Mouse (Mus musculus) gastrocnemius, postnatal 4 days (tissue): ENCODE measurements around the gene Ankrd11. TPM values are rescaled to one million over a fixed set of nuclear protein-coding genes. Genes with fewer than 3 reads are reported as not detected.

Experiments
- DNase-seq, 2 experiments: peaks; one replicate each; pipeline ENCODE4 v3.0.0; 2021 to 2022; ENCODE audit warnings: low spot score in 2 of 2, mixed read lengths in 2 of 2
- total RNA-seq, 2 experiments: library from RNA; stranded (reverse); gene quantifications; 2 replicates each; pipeline ENCODE4 v1.2.3; 2021

The Ankrd11 gene
- total RNA-seq, 2 experiments from 2014 or later = 81.1 to 92.9 TPM

DNA sequence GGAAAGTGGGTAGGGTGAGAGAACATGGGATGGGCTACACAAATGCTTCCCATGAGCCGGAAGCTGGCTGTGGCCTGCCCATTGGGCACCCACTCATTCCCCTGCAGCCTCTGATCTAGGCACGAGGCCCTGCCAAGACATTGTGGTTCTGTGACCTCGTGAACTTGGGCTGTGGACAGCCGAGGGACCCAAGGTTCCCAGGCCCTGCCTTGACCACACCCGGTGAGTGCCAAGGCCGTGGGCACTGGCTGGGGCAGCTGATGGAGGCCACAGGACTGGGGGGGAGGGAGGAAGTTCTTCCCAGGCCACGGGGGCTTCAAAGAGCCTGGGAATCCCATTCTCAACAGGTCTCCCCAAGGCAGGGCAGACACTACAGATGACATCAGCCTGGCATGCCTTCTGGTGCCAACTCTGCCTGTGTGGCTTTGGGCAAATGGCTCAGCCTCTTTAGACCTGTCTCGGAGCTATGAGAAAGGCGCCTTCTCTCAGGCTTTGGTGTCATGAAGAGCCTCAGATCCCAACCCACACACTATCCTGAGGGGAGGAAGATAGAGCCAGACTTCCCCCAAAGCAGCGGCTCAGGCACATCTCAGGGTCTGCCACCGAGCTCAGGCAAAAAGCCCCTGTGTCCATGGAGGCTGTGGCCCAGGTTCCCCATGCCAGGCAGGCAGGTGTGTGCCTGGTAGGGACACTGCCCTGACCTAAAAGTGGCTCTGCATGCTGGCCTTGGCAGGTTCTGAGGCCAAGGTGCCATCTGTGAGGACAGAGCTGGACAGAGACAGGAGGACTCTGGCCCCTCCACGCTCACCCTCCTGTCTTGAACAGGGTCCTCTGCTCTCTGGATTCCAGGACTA, 190.2 kb downstream of the Ankrd11 start:
- no peak for DNase-seq

DNA sequence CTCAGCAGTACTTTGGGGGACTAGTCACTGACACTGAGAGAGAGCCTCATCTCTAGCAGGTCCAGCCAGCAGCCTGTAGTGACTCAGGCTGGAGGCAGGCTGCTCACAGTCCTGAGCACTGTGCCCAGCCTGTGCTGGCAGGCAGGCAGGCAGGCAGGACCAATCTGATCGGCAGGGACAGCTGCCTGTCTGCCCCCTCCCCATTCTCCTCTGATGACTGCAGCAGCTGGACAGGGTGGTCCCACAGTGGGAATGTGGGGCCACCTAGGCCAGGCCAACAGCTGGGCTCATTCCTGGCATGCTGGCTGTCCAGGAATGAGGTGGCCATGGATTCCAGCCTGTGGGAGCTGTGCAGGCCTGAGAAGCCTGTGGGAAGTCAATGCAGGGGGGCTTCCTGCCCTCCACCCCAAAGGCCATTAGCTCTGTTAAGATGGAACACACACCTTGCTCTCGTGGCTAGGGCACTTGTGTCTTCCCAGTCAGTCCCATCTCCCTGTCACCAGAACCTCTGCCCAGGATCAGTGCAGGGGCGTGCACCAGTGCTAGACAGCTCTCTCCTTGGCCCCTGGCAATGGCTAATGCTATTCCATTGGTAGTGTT, 191.3 kb downstream of the Ankrd11 start:
- peak in 1 of 2 experiments; percentile 47 for DNase-seq

DNA sequence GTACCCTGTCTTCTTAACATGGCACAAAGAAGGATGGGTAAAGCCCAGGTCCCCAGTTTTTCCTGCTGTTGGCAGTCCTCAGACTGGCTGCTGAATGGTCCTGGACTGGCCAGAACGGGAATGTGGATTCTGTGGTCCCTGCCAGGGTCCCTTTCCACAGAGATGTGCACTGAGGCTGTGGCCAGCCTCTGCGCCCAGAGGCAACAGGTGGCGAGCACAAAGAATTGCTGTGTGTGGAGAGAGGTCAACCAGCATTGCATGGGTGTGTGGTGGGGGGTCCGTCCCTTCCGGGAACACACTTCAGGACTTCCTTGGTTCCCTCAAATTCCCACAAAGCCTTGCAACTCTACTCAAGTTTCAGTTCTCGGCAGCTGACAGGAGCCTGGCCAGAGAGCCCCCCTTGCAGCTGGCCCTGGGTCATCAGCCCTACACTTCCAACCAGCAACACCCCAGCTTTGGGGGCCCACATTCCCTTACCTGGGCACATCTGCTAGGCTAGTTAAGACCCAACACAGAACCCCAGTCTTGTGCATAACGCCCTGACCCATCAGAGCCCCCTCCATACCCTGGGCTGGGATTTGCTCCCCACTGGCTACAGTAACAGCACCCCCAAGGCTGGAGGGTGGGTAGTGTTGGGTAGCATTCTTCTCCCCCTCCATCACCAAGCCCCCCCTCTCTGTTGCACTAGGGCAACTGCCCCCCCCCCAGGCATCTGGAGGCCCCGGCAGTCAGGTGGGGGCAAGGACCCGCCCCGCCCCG, 192.7 kb downstream of the Ankrd11 start:
- no peak for DNase-seq

DNA sequence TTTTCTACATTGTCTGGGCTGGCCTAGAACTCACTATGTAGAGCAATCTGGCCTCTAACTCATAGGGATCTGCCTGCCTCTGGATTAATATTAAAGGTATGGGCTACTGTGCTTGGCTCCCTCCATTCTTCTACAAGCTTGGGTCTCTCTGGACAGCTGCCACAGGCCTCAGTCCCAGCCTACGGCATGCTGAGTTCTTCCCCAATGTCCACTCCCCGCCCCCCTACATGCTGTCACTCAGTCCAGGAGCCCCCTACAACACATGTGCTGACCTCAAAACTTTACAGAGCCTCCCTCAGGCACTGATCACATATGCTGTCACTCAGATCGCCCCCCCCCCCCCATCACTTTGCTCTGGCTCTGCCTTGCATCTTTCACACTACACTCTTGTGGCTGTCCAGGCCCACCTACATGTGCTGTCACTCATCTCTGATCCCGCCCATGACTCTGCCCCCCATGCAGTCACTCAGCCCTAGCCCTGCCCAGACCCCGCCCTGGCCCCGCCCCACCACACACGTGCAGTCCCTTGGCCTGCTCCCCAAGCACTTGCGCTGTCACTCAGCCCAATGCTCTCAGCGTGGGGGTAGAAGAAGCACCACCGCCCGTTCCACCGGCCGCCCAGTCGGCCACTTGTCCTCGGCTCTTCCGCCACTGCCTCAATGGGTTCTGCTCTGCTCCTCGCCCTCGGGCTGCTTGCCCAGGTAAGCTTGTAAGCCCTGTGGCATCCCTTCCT, 194.1 kb downstream of the Ankrd11 start, which contains the start of gene Cdh15:
TSS of gene Cdh15 (plus strand) at position 138 of the 733 bp plus-strand sequence.
- peak; percentile 61 to 83 for DNase-seq

DNA sequence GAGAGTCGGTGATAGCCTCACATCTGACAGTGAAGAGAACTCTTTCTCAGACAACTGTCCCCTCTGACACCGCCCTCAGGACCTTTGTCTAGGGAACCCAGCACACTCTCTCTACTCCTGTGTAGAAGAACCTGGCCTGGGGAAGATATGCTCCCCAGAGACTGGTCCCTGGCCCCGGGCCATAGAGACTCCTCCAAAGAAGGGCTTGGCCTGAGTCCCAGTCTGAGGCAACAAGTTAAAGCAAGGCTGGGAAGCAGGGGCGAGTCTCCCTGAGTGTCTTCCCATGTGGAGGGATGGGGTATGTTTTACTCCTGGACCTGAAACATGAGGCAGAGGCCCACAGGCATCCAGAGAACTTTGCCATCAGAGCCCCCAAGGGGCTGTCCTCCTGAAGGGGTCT, 196.4 kb downstream of the Ankrd11 start:
- peak in 1 of 2 experiments; percentile 56 for DNase-seq

DNA sequence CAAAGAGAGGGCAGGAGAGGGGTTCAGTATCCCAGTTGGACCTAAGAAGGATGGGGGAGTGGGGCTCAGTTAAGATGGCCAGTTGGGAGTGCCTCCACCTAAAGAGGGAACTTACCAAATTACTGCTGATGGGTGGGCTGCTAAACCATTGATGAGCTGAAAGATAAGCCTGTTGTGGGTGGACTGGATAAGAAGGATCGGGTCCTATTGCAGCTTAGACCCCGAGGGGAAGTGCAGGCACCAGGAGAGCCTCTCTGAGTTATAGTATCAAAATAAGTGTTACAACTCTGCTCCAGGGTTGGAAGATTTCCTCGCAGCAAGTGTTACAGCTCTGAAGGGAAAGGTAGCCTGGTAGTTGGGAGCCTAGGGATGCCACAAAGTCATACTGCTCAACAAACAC, 197.9 kb downstream of the Ankrd11 start:
- DNase-seq = no peak

DNA sequence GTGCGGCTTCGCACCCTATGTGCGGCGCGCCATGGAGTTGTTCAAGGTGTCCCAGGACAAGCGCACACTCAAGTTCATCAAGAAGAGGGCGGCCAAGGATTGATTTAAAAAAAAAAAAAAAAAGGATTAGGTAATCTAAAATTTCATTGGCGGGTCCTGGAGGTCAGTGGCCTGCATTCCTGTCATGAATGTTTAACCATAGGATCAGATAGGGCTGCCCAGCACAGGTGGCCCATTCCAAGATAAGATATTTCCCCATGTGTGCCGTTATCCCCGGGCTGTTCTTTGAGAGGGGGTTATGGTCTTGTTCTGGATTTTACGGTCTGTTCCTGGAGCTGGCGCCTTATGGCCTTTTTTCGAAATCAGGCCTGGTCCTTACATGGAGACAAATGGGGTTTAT, 205.4 kb downstream of the Ankrd11 start:
- DNase-seq = no peak

DNA sequence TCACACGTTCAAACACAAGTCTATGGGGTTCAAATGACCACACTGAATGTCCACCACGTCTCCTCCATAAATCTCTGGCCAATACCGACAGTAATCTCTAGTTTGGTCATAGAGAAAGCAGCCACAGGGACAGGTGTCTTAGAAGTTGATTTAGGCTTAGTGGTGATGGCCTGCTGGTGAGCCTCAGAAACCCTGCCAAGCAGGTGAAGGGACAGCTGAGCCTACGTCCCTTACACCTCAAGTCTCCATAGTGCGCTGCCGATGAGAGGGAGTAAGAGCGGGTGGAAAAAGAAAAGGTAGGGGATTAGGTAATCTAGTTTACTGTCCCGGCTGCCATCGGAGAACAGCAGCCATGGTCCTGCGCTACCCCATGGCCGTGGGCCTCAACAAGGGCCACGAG, 205.9 kb downstream of the Ankrd11 start:
- no peak for DNase-seq

DNA sequence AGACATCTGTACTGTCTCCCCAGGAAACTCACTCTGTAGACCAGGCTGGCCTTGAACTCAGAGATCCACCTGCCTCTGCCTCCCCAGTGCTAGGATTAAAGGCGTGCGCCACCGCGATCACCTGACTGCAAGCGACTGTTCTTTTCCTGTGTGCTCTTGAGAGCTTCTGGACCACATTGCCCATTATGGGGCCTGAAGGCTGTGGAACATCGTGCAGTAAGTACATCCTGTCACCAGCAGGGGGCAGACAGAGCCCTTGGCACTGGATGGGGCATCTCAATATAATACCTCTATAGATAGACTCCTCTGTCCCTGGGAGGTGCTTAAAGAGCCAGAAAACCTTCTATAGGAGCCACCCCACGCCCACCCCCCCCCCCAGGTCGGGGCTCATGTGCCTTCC, 207.1 kb downstream of the Ankrd11 start:
- peak; percentile 61 to 73 for DNase-seq

DNA sequence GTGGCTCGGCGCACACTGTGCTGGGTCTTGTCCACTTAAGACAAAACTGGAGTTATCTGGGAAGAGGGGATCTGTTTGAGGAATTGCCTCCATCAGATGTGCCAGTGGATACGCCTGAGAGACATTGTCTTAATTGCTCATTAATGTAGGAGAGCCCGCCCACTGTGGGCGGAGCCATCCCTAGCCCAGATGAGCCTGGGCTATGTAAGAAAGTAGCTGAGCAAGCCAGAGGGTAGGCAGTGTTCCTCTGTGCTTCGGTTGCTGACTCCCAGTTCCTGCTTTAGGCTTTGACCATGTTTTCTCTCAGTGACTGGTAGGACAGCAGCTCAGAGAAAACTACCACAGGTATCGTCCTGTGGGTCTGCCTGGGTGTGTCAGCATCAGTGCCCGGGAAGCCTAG, 207.7 kb downstream of the Ankrd11 start:
- DNase-seq = no peak

Other genes starting within 250 kb of the Ankrd11 start
- gene Cdh15, start 194.3 kb downstream of the Ankrd11 start, total RNA-seq = 10 to 100 TPM; 54.8 to 65.3 TPM
- gene Spg7, start 20.7 kb upstream of the Ankrd11 start, total RNA-seq = 10 to 100 TPM; 61.0 to 63.2 TPM
- gene Rpl13, start 60.1 kb upstream of the Ankrd11 start, total RNA-seq = 100 to 1,000 TPM; 798 to 871 TPM
- gene Cpne7, start 75.1 kb upstream of the Ankrd11 start, total RNA-seq = 1 to 10 TPM in 1 of 2 experiments, under 1 TPM in 1; 0.80 to 2.4 TPM
- gene Sult5a1, start 116.0 kb upstream of the Ankrd11 start, total RNA-seq = 10 to 100 TPM; 10.2 to 10.8 TPM
- gene Dpep1, start 144.0 kb upstream of the Ankrd11 start, total RNA-seq = 1 to 10 TPM; 4.7 to 9.6 TPM
- gene Chmp1a, start 170.5 kb upstream of the Ankrd11 start, total RNA-seq = 10 to 100 TPM; 48.1 to 68.1 TPM
- 1 to 10 TPM; 1.2 TPM for gene Spata33, start 170.6 kb upstream of the Ankrd11 start, total RNA-seq
- gene Cdk10, start 182.6 kb upstream of the Ankrd11 start, total RNA-seq = 10 to 100 TPM; 26.7 to 27.4 TPM
- 1 to 10 TPM; 2.3 to 2.4 TPM for gene Spata2l, start 194.0 kb upstream of the Ankrd11 start, total RNA-seq
- gene Zfp276, start 211.9 kb upstream of the Ankrd11 start, total RNA-seq = 10 to 100 TPM; 14.9 to 17.5 TPM
- 10 to 100 TPM; 18.6 to 19.6 TPM for gene Vps9d1, start 212.1 kb upstream of the Ankrd11 start, total RNA-seq